Mouse (Mus musculus): ENCODE data around the gene Hnrnpa1. TPM values are rescaled to one million over a fixed set of nuclear protein-coding genes. Genes with fewer than 3 reads are reported as not detected.
"Not testable (repeated sequence)": the region's sequence is repeated elsewhere in the genome, so short reads cannot be mapped to it uniquely, and the experiment has no call there.

The Hnrnpa1 gene
- polyA plus RNA-seq, 1 experiment from 2014 or later, result 917 TPM

- Histone ChIP-seq H3K27ac (ENCODE audit: low read depth, low read length) (peak overlapping the region; percentile 97), H3K4me3 (ENCODE audit: low read depth, low read length) (peak overlapping the region; percentile 23), H3K4me2 (peak overlapping the region; percentile 76), H3K27me3 (replicated peaks; ENCODE audit: control insufficient read depth, insufficient read depth, low read length) (no peaks in the 10 kb centered on the region), H3K9me3 (ENCODE audit: control insufficient read depth, low read length) (no peaks in the 10 kb centered on the region), H3K36me3 (ENCODE audit: control insufficient read depth, insufficient read depth, low read length) (0 out of 2 replicates have a peak, but pooled peaks cover 2% of the 10 kb centered on the region), H3K4me1 (replicated peaks; ENCODE audit: control insufficient read depth, insufficient read depth, low read length) (peaks cover 46% of the 10 kb centered on the region), H3K9ac (ENCODE audit: low read depth, low read length) (peak overlapping the region; percentile 85)
- DNase-seq (ENCODE audit: low spot score) (no peak), ATAC-seq (replicated peaks; ENCODE audit: low FRiP score) (no peak)
- 76% methylated on average over 6 of the region's 6 CpGs for WGBS
Observed at GRCm38 (mm10) chr15:103256210-103256986, 16.2 kb downstream of the Hnrnpa1 start.

- H3K9ac ChIP-seq (ENCODE audit: low read depth, low read length), result peak within 1 kb of the TSS; percentile 71
- ATAC-seq (replicated peaks; ENCODE audit: low FRiP score) (peak; percentile 97), DNase-seq (ENCODE audit: low spot score) (peak; percentile 95)
- WGBS, result 2% methylated on average over 15 of the region's 15 CpGs
- peak within 1 kb of the TSS; percentile 97 for H3K27ac ChIP-seq (ENCODE audit: low read depth, low read length)
- peak within 1 kb of the TSS; percentile 45 for H3K4me3 ChIP-seq (ENCODE audit: low read depth, low read length)
- peaks cover 33% of the 10 kb centered on the region for H3K4me1 ChIP-seq (replicated peaks; ENCODE audit: control insufficient read depth, insufficient read depth, low read length)
- H3K27me3 ChIP-seq (replicated peaks; ENCODE audit: control insufficient read depth, insufficient read depth, low read length), result no peaks in the 10 kb centered on the region
- H3K36me3 ChIP-seq (ENCODE audit: control insufficient read depth, insufficient read depth, low read length), result no peaks in the 10 kb centered on the region
- H3K9me3 ChIP-seq (ENCODE audit: control insufficient read depth, low read length), result no peaks in the 10 kb centered on the region
- H3K4me2 ChIP-seq, result peak within 1 kb of the TSS; percentile 76
Observed at GRCm38 (mm10) chr15:103257790-103258728, 17.8 kb downstream of the Hnrnpa1 start, which contains the start of gene Nfe2. TSS of gene Nfe2 (minus strand) at chr15:103258403.

- WGBS, result 65% methylated on average over 5 of the region's 5 CpGs
- Histone ChIP-seq H3K36me3 (ENCODE audit: control insufficient read depth, insufficient read depth, low read length) (no peaks in the 10 kb centered on the region), H3K27me3 (replicated peaks; ENCODE audit: control insufficient read depth, insufficient read depth, low read length) (no peaks in the 10 kb centered on the region), H3K27ac (ENCODE audit: low read depth, low read length) (peak overlapping the region; percentile 97), H3K4me3 (ENCODE audit: low read depth, low read length) (no peak overlapping the region), H3K4me2 (peak overlapping the region; percentile 76), H3K9ac (ENCODE audit: low read depth, low read length) (peak overlapping the region; percentile 71; the same call in 1 of the 2 replicates), H3K9me3 (ENCODE audit: control insufficient read depth, low read length) (no peaks in the 10 kb centered on the region), H3K4me1 (replicated peaks; ENCODE audit: control insufficient read depth, insufficient read depth, low read length) (peaks cover 33% of the 10 kb centered on the region)
- DNase-seq (ENCODE audit: low spot score), result no peak
- ATAC-seq (replicated peaks; ENCODE audit: low FRiP score), result no peak
Observed at GRCm38 (mm10) chr15:103259162-103259561, 18.9 kb downstream of the Hnrnpa1 start.

GRCm38 (mm10) chr15:103259989-103260388, 19.8 kb downstream of the Hnrnpa1 start:
- Histone ChIP-seq H3K27me3 (replicated peaks; ENCODE audit: control insufficient read depth, insufficient read depth, low read length) (no peaks in the 10 kb centered on the region), H3K4me3 (ENCODE audit: low read depth, low read length) (no peak overlapping the region), H3K4me1 (replicated peaks; ENCODE audit: control insufficient read depth, insufficient read depth, low read length) (peaks cover 33% of the 10 kb centered on the region), H3K27ac (ENCODE audit: low read depth, low read length) (0 out of 2 replicates have a peak overlapping the region, but pooled peaks have one; percentile 20), H3K9me3 (ENCODE audit: control insufficient read depth, low read length) (no peaks in the 10 kb centered on the region), H3K36me3 (ENCODE audit: control insufficient read depth, insufficient read depth, low read length) (no peaks in the 10 kb centered on the region), H3K4me2 (no peak overlapping the region), H3K9ac (ENCODE audit: low read depth, low read length) (no peak overlapping the region)
- WGBS, result 25% methylated on average over 1 of the region's 1 CpGs
- DNase-seq (ENCODE audit: low spot score) (no peak), ATAC-seq (replicated peaks; ENCODE audit: low FRiP score) (no peak)

GRCm38 (mm10) chr15:103264794-103265193, 24.6 kb downstream of the Hnrnpa1 start:
- Histone ChIP-seq H3K9me3 (ENCODE audit: control insufficient read depth, low read length) (no peaks in the 10 kb centered on the region), H3K27me3 (replicated peaks; ENCODE audit: control insufficient read depth, insufficient read depth, low read length) (no peaks in the 10 kb centered on the region), H3K4me1 (replicated peaks; ENCODE audit: control insufficient read depth, insufficient read depth, low read length) (peaks cover 11% of the 10 kb centered on the region), H3K9ac (ENCODE audit: low read depth, low read length) (no peak overlapping the region), H3K36me3 (ENCODE audit: control insufficient read depth, insufficient read depth, low read length) (no peaks in the 10 kb centered on the region), H3K4me3 (ENCODE audit: low read depth, low read length) (no peak overlapping the region), H3K4me2 (no peak overlapping the region), H3K27ac (ENCODE audit: low read depth, low read length) (no peak overlapping the region)
- WGBS, result 77% methylated on average over 2 of the region's 2 CpGs
- DNase-seq (ENCODE audit: low spot score), result no peak
- ATAC-seq (replicated peaks; ENCODE audit: low FRiP score), result no peak

GRCm38 (mm10) chr15:103268903-103269302, 28.7 kb downstream of the Hnrnpa1 start:
- no peaks in the 10 kb centered on the region for H3K36me3 ChIP-seq (ENCODE audit: control insufficient read depth, insufficient read depth, low read length)
- no peaks in the 10 kb centered on the region for H3K27me3 ChIP-seq (replicated peaks; ENCODE audit: control insufficient read depth, insufficient read depth, low read length)
- peaks cover 10% of the 10 kb centered on the region for H3K4me1 ChIP-seq (replicated peaks; ENCODE audit: control insufficient read depth, insufficient read depth, low read length)
- 59% methylated on average over 4 of the region's 4 CpGs for WGBS
- no peak overlapping the region for H3K4me2 ChIP-seq
- no peaks in the 10 kb centered on the region for H3K9me3 ChIP-seq (ENCODE audit: control insufficient read depth, low read length)
- no peak for ATAC-seq (replicated peaks; ENCODE audit: low FRiP score)
- no peak for DNase-seq (ENCODE audit: low spot score)
- no peak overlapping the region for H3K9ac ChIP-seq (ENCODE audit: low read depth, low read length)
- no peak overlapping the region for H3K27ac ChIP-seq (ENCODE audit: low read depth, low read length)
- H3K4me3 ChIP-seq (ENCODE audit: low read depth, low read length), result no peak overlapping the region

GRCm38 (mm10) chr15:103272419-103273279, 32.4 kb downstream of the Hnrnpa1 start, which contains the start of gene Copz1:
TSS of gene Copz1 (plus strand) at chr15:103272714.
- ATAC-seq (replicated peaks; ENCODE audit: low FRiP score), result peak; percentile 98
- Histone ChIP-seq H3K9ac (ENCODE audit: low read depth, low read length) (peak within 1 kb of the TSS; percentile 81), H3K27me3 (replicated peaks; ENCODE audit: control insufficient read depth, insufficient read depth, low read length) (no peaks in the 10 kb centered on the region), H3K4me3 (ENCODE audit: low read depth, low read length) (peak within 1 kb of the TSS; percentile 79), H3K9me3 (ENCODE audit: control insufficient read depth, low read length) (no peaks in the 10 kb centered on the region), H3K4me1 (replicated peaks; ENCODE audit: control insufficient read depth, insufficient read depth, low read length) (peaks cover 21% of the 10 kb centered on the region), H3K27ac (ENCODE audit: low read depth, low read length) (peak within 1 kb of the TSS; percentile 28; the same call in 1 of the 2 replicates), H3K4me2 (peak within 1 kb of the TSS; percentile 82), H3K36me3 (ENCODE audit: control insufficient read depth, insufficient read depth, low read length) (no peaks in the 10 kb centered on the region)
- peak; percentile 84 for DNase-seq (ENCODE audit: low spot score)
- WGBS, result under 1% methylated on average over 38 of the region's 38 CpGs

GRCm38 (mm10) chr15:103275943-103276342, 35.7 kb downstream of the Hnrnpa1 start:
- not testable (repeated sequence) for DNase-seq (ENCODE audit: low spot score); ATAC-seq (replicated peaks; ENCODE audit: low FRiP score); H3K4me2 ChIP-seq; H3K36me3 ChIP-seq (ENCODE audit: control insufficient read depth, insufficient read depth, low read length); H3K27ac ChIP-seq (ENCODE audit: low read depth, low read length); H3K9ac ChIP-seq (ENCODE audit: low read depth, low read length); H3K4me3 ChIP-seq (ENCODE audit: low read depth, low read length); H3K27me3 ChIP-seq (replicated peaks; ENCODE audit: control insufficient read depth, insufficient read depth, low read length); H3K9me3 ChIP-seq (ENCODE audit: control insufficient read depth, low read length)
- WGBS, result 84% methylated on average over 3 of the region's 3 CpGs
- peaks cover 37% of the 10 kb centered on the region for H3K4me1 ChIP-seq (replicated peaks; ENCODE audit: control insufficient read depth, insufficient read depth, low read length)

Data from liver, embryonic 11.5 days (tissue).